Mouse (Mus musculus) limb, embryonic 12.5 days (tissue): Measurements from ENCODE around the gene Spata18. TPM values are rescaled to one million over a fixed set of nuclear protein-coding genes. Genes with fewer than 3 reads are reported as not detected.

ENCODE experiments used
- ATAC-seq: fragments of 200-750 bp; cut with Nextera tagmentation; 2 replicates; pipeline ENCODE4 v1.8.0; 2017; ENCODE audit warnings: low read depth, moderate TSS enrichment; ENCODE audit not compliant: insufficient number of reproducible peaks, insufficient read depth, low FRiP score, low TSS enrichment
- H3K27ac ChIP-seq: fragments of 300-500 bp; sonication (generic); 2 replicates; pipeline ENCODE4 v1.5.1; 2016; ENCODE audit warnings: mild to moderate bottlenecking, moderate library complexity
- H3K27me3 ChIP-seq: fragments of 300-500 bp; sonication (generic); 2 replicates; pipeline ENCODE4 v1.6.1; 2016; ENCODE audit warnings: mild to moderate bottlenecking, moderate library complexity
- H3K36me3 ChIP-seq: fragments of 300-500 bp; sonication (generic); 2 replicates; pipeline ENCODE4 v1.6.1; 2016; ENCODE audit warnings: mild to moderate bottlenecking, moderate library complexity
- H3K4me1 ChIP-seq: fragments of 300-500 bp; sonication (generic); replicated peaks from 2 replicates; pipeline ENCODE4 v1.6.1; 2016
- H3K4me2 ChIP-seq: fragments of 300-500 bp; sonication (generic); 2 replicates; pipeline ENCODE4 v1.6.1; 2016; ENCODE audit warnings: mild to moderate bottlenecking, moderate library complexity
- H3K4me3 ChIP-seq: fragments of 300-500 bp; sonication (generic); replicated peaks from 2 replicates; pipeline ENCODE4 v1.5.1; 2016; ENCODE audit warnings: mild to moderate bottlenecking
- H3K9ac ChIP-seq: fragments of 300-500 bp; sonication (generic); replicated peaks from 2 replicates; pipeline ENCODE4 v1.6.1; 2016; ENCODE audit warnings: mild to moderate bottlenecking, moderate library complexity
- H3K9me3 ChIP-seq: fragments of 300-500 bp; sonication (generic); 2 replicates; pipeline ENCODE4 v1.6.1; 2016; ENCODE audit warnings: mild to moderate bottlenecking, moderate library complexity
- WGBS: fragments of 180-500 bp; shearing (Covaris S2); methylation state at CpG from one replicate; pipeline ENCODE4 v1.1.7; 2016; 5-methylcytosine and 5-hydroxymethylcytosine counted together
- polyA plus RNA-seq: library from polyadenylated mRNA; unstranded; fragments of >200 nt; fragmentation: Nextera tagmentation; extraction: Ambion mirVana; gene quantifications from 2 replicates; pipeline ENCODE4 v1.2.1, GENCODE M21; 2016

Spata18 gene
- polyA plus RNA-seq, 1 experiment from 2014 or later, result 1.9 TPM

DNA sequence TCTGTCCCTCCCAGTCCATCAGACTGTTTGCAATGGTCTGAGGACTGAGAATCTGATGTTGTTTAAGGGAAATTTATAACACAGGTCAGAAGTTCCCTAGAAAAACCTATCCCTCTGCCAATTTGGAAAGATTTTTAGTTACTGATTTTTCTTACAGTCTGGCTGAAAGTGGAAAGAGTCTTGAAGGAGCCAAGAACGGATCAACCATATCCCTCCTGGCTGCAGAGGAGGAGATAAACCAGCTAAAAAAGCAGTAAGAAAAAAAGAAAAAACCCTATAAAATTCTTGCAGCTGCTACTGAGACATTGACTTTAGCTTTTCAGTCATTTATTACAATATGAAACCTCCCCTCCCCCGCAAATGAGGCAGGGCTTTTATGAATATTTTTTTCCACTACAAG, 15.5 kb downstream of the Spata18 start:
- no peak for ATAC-seq
- no peak overlapping the region for H3K27ac ChIP-seq
- no peak overlapping the region for H3K4me2 ChIP-seq
- no peak overlapping the region for H3K9ac ChIP-seq
- 79% methylated on average over 2 of the region's 2 CpGs for WGBS
- no peak overlapping the region for H3K4me3 ChIP-seq
- no peaks in the 10 kb centered on the region for H3K9me3 ChIP-seq
- H3K36me3 ChIP-seq, result no peaks in the 10 kb centered on the region
- H3K4me1 ChIP-seq, result peaks cover 5% of the 10 kb centered on the region; the same call in 1 of the 2 replicates
- H3K27me3 ChIP-seq, result peaks cover 10% of the 10 kb centered on the region

DNA sequence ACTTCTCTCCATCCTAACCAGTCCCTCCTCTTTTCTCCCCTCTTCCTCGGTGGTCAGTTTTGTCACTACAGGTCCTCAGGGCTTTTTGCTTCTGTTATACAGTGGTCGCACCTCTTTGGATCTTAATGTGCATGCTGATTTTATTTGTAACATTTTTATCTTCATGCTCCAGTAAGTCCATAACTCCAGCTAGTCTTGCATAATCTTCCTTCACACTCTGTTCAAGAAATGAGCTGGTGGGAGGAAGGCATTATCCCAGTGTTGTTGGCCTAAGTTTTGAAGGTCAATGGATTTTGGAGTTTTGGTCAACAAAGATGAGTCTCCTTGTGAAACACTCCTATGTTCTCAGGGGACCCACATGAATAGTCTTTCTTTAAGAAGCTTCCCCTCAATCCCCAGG, 16.7 kb downstream of the Spata18 start:
- 88% methylated on average over 2 of the region's 2 CpGs for WGBS
- H3K4me2 ChIP-seq, result no peak overlapping the region
- H3K4me1 ChIP-seq, result peaks cover 5% of the 10 kb centered on the region; the same call in 1 of the 2 replicates
- no peak overlapping the region for H3K4me3 ChIP-seq
- H3K27me3 ChIP-seq, result peaks cover 10% of the 10 kb centered on the region
- H3K9me3 ChIP-seq, result no peaks in the 10 kb centered on the region
- H3K27ac ChIP-seq, result no peak overlapping the region
- ATAC-seq, result no peak
- no peak overlapping the region for H3K9ac ChIP-seq
- no peaks in the 10 kb centered on the region for H3K36me3 ChIP-seq

DNA sequence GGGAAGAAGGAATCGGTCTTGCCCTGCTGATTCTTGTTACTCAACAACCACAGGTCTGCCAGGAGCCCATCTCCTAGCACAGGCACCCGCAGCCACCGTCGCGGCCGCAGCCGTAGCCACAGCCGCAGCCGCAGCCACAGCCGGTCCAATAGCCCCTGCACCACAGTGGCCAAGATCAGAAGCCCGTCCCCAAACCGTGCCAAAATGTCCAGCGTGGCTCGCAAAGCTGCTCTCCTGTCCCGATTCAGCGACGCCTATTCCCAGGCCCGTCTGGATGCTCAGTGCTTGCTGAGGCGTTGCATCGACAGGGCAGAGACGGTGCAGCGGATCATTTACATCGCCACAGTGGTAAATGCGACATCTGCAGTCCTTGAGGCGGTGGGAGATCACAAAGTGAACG, 18.2 kb downstream of the Spata18 start:
- H3K9ac ChIP-seq, result 0 out of 2 replicates have a peak overlapping the region, but pooled peaks have one; percentile 27
- no peak overlapping the region for H3K27ac ChIP-seq
- H3K9me3 ChIP-seq, result no peaks in the 10 kb centered on the region
- 47% methylated on average over 26 of the region's 26 CpGs for WGBS
- no peaks in the 10 kb centered on the region for H3K36me3 ChIP-seq
- H3K27me3 ChIP-seq, result peaks cover 10% of the 10 kb centered on the region
- H3K4me2 ChIP-seq, result peak overlapping the region; percentile 34
- no peak for ATAC-seq
- H3K4me3 ChIP-seq, result no peak overlapping the region
- peaks cover 5% of the 10 kb centered on the region; the same call in 1 of the 2 replicates for H3K4me1 ChIP-seq

DNA sequence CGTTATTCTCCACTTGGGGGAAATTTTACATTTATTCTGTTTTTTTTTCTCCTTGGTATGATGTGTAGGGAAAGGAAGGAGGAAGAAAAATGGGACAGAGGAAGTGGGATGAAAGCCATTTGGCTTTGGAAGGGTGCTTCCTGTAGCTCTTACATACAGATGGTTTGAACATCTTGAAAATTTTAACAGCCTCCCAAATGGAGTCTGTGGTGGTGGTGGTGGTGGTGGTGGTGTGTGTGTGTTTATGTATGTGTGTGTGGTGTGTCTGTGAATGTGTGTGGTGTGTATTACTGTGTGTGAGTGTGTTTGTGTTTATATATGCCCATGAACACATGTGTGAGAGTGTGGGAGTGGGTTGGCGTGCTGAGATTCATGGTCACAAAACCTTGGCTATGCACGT, 24.4 kb downstream of the Spata18 start:
- no peak overlapping the region for H3K27ac ChIP-seq
- no peaks in the 10 kb centered on the region for H3K36me3 ChIP-seq
- 0 out of 2 replicates have a peak, but pooled peaks cover 13% of the 10 kb centered on the region for H3K4me1 ChIP-seq
- H3K4me2 ChIP-seq, result no peak overlapping the region
- H3K9me3 ChIP-seq, result no peaks in the 10 kb centered on the region
- no peak overlapping the region for H3K9ac ChIP-seq
- WGBS, result 91% methylated on average over 3 of the region's 3 CpGs
- H3K4me3 ChIP-seq, result no peak overlapping the region
- no peaks in the 10 kb centered on the region for H3K27me3 ChIP-seq
- ATAC-seq, result no peak

DNA sequence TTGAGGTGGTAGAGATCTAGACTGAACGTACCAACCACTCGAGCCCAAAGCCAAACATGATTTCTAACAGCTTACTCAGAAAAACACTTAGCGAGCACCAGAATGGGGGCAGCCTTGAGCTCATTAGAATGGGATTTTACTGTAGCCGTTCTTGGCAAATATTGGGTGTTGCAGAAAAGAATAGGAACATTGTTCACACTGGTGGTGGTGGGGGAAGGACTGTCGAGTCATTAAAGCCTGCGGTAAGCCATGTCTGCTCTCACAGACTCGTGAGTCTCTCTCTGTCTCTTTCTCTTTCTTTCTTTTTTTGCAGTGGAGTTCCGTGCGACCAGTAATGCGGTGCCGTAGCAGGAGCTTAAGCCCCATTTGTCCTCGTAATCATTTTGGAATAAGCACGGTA, 25.4 kb downstream of the Spata18 start:
- no peak overlapping the region for H3K4me3 ChIP-seq

DNA sequence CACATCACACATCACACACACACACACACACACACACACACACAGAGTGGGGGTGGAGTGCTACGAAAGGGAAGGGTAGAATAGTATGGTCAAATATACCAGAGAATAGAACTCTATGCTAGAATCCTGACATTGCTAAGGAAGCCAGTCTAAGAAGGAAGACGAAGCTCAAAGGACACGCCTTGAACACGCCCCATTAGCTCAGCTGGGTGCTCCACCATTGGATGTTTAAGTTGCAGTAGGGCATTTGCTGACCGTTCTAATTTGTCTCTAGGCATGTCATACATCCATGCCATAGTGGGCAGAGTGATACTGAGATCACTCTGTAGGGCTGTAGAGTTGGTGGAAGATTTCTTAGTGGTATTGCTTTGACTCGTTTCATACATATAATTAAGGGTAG, 32.0 kb downstream of the Spata18 start:
- Histone ChIP-seq H3K9me3 (no peaks in the 10 kb centered on the region), H3K4me2 (no peak overlapping the region), H3K27me3 (no peaks in the 10 kb centered on the region), H3K27ac (no peak overlapping the region), H3K9ac (no peak overlapping the region), H3K4me1 (peaks cover 16% of the 10 kb centered on the region; the same call in 1 of the 2 replicates), H3K36me3 (no peaks in the 10 kb centered on the region), H3K4me3 (no peak overlapping the region)
- 82% methylated on average over 6 of the region's 6 CpGs for WGBS
- no peak for ATAC-seq

More for the DNA sequence above, 25.4 kb downstream of the Spata18 start:
- H3K27ac ChIP-seq, result peak overlapping the region; percentile 77
- no peak for ATAC-seq
- WGBS, result 69% methylated on average over 13 of the region's 13 CpGs
- H3K4me2 ChIP-seq, result peak overlapping the region; percentile 13; the same call in 1 of the 2 replicates
- 0 out of 2 replicates have a peak, but pooled peaks cover 13% of the 10 kb centered on the region for H3K4me1 ChIP-seq
- H3K36me3 ChIP-seq, result no peaks in the 10 kb centered on the region
- no peaks in the 10 kb centered on the region for H3K9me3 ChIP-seq
- no peak overlapping the region for H3K9ac ChIP-seq
- H3K27me3 ChIP-seq, result no peaks in the 10 kb centered on the region

DNA sequence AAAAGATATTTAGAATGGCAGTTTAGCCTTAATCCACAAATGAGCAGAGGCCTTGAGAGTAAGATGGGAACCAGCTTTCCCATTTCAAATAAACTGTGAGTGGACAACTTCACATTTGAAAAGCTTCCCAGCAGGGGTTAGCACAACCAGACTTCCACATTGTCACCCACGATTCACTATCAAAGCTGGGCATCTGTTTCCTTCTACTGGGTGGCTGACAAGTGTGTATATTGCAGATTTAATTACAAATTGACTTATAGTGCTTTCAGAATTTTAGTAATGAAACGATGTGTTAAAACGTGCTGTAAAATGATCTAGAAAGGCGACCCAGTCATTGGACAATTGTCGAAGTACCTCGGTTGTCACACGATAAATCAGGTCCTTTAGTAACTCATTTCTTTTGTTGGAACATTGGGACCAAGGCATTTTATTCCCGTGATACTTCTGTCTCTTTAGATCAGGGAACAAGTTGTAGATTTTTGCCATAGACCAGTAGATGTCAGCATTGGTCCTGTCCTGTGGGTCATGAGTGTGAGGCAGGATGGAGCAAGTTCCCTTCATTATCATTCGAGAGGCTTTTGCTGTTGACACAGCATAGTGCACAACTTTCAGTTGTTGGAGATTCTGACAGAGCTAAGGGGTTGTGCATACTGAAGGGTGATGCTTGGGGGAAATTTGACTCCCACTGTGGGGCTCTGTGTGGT, 32.7 kb downstream of the Spata18 start:
- 51% methylated on average over 9 of the region's 9 CpGs for WGBS
- Histone ChIP-seq H3K9me3 (no peaks in the 10 kb centered on the region), H3K4me2 (no peak overlapping the region), H3K27me3 (no peaks in the 10 kb centered on the region), H3K36me3 (no peaks in the 10 kb centered on the region), H3K4me1 (peaks cover 19% of the 10 kb centered on the region; the same call in 1 of the 2 replicates), H3K27ac (no peak overlapping the region), H3K4me3 (no peak overlapping the region), H3K9ac (no peak overlapping the region)
- ATAC-seq, result no peak

DNA sequence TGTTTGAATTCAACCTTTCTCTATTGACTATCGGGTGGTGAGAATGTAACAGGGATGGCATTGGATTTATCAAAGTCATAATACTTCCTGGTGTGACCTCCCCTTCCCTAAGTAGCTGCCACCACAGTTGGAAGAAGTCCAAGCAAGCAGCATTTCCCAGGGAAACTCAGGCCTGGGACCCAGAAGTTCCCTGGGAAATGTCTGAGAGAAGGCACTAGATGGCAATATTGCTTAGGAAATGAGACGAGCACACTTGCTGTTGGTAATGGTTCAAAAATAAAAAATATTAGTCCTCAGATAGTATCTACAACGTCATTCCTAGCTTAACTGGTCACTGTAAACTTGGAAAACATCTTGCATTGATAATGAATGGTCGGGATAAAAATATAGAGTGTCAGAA, 35.0 kb downstream of the Spata18 start:
- H3K9ac ChIP-seq, result no peak overlapping the region
- no peaks in the 10 kb centered on the region for H3K36me3 ChIP-seq
- ATAC-seq, result no peak
- no peaks in the 10 kb centered on the region for H3K27me3 ChIP-seq
- peaks cover 19% of the 10 kb centered on the region for H3K4me1 ChIP-seq
- H3K9me3 ChIP-seq, result no peaks in the 10 kb centered on the region
- no peak overlapping the region for H3K27ac ChIP-seq
- H3K4me3 ChIP-seq, result no peak overlapping the region
- WGBS, result 21% methylated on average over 4 of the region's 4 CpGs
- H3K4me2 ChIP-seq, result no peak overlapping the region

DNA sequence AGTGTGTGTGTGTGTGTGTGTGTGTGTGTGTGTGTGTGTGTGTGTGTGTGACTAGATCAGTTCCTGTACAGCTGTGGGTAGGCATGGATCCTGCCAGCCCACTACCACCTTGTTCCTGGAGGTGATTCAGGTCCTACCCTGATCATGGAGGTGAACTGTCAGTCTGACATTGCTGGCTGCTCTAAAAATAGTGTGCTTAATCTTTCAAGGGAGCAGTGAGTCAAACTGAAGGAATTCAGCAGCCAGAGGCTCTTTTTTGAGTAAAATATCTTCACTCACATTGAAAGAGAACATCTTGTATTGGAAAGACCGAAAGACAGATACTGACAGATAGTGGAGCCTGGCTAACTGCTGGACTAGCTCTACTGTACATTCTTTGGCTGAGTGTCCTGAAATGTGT, 37.4 kb downstream of the Spata18 start:
- Histone ChIP-seq H3K36me3 (no peaks in the 10 kb centered on the region), H3K27ac (no peak overlapping the region), H3K9me3 (no peaks in the 10 kb centered on the region), H3K4me1 (peaks cover 30% of the 10 kb centered on the region), H3K4me3 (no peak overlapping the region), H3K4me2 (no peak overlapping the region), H3K27me3 (no peaks in the 10 kb centered on the region), H3K9ac (no peak overlapping the region)
- 89% methylated on average over 1 of the region's 1 CpGs for WGBS
- no peak for ATAC-seq

DNA sequence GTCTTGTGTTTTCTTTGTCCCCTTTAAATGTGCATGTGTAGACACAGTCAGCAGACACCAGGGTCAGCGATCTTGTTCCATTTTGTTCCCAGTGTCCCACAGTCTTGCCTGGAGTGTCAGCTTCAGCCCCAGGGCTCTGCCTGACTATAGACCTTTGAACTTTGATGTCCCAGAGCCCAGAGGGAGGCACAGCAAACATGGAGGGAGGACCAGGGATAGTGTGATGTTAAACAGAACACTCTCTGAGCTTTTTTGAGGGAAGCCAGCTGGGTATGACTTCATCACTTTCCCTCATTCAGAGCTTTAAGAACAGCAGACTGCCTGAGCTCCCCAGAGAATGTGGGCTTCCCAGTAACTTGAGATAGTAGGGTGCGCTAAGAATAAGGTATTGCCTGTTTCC, 39.0 kb downstream of the Spata18 start:
- no peaks in the 10 kb centered on the region for H3K36me3 ChIP-seq
- H3K4me3 ChIP-seq, result no peak overlapping the region
- ATAC-seq, result no peak
- WGBS, result 43% methylated on average over 2 of the region's 2 CpGs
- no peak overlapping the region for H3K4me2 ChIP-seq
- H3K27me3 ChIP-seq, result no peaks in the 10 kb centered on the region
- no peak overlapping the region for H3K27ac ChIP-seq
- peaks cover 45% of the 10 kb centered on the region for H3K4me1 ChIP-seq
- no peaks in the 10 kb centered on the region for H3K9me3 ChIP-seq
- H3K9ac ChIP-seq, result no peak overlapping the region

DNA sequence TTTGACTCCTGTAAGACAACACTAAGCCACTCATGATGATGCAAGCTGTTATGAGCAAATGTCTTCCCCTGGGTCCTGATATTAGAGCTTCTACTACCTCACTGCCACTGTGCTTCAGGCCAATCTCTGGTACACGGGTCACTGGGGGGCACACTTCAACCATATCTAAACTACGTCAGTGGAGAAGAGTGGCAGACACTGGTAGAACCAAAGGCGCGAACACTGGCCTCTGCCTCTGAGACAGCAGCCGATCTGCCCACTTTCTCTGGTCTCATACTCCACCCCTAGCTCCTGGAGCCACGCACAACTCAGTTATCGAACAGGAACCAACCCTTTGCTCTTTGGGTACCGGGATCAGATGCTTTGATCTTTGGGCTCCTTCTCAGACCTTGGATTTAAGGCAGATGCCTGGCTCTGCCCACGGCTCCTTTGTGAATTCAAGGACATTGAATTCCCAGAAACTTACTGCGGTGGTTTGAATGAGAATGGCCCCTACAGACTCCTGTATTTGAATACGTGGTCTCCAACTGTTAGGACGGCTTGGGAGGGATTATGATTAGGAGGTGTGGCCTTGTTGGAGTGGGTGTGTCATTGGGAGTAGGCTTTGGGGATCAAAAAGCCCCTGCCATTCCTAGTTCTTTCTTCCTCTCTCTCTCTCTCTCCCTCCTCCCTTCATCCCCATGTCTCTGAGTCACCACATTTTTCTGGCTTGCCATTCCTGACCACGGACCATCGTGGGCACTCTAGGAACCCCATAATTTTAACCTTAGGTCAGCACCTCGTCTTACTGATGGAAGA, 40.7 kb downstream of the Spata18 start:
- Histone ChIP-seq H3K4me1 (peaks cover 45% of the 10 kb centered on the region), H3K9me3 (no peaks in the 10 kb centered on the region), H3K27me3 (no peaks in the 10 kb centered on the region), H3K4me2 (no peak overlapping the region), H3K27ac (no peak overlapping the region), H3K9ac (no peak overlapping the region), H3K36me3 (no peaks in the 10 kb centered on the region), H3K4me3 (no peak overlapping the region)
- 42% methylated on average over 15 of the region's 15 CpGs for WGBS
- no peak for ATAC-seq
